Mouse (Mus musculus): ENCODE data around the gene Uck2. TPM values are rescaled to one million over a fixed set of nuclear protein-coding genes. Genes with fewer than 3 reads are reported as not detected.

The Uck2 gene
- polyA plus RNA-seq (2015; fragmentation: Nextera tagmentation; extraction: Ambion mirVana): 52.5 and 53.2 TPM in 2 replicates

- H3K27ac ChIP-seq (replicated peaks): peak within 1 kb of the TSS; percentile 97
- ATAC-seq (ENCODE audit: low FRiP score, low read depth): no peak
- 0% methylated on average over 2 of the region's 2 CpGs for WGBS
- H3K27me3 ChIP-seq: no peaks in the 10 kb centered on the region
- H3K9me3 ChIP-seq: no peaks in the 10 kb centered on the region
- peak within 1 kb of the TSS; percentile 90 for H3K4me3 ChIP-seq
- peak within 1 kb of the TSS; percentile 86 for H3K4me2 ChIP-seq
- peak within 1 kb of the TSS; percentile 88 for H3K9ac ChIP-seq
- no peaks in the 10 kb centered on the region for H3K36me3 ChIP-seq
- peaks cover 31% of the 10 kb centered on the region for H3K4me1 ChIP-seq (replicated peaks)
These were observed at the start of gene Uck2 for GRCm38 (mm10) chr1:167285320-167285355. Uck2 (minus strand) TSS chr1:167285320.

GRCm38 (mm10) chr1:167331106-167331505 lies 46.0 kb upstream of the Uck2 start:
- Histone ChIP-seq H3K4me2 (no peak overlapping the region), H3K4me1 (replicated peaks) (no peaks in the 10 kb centered on the region), H3K36me3 (peaks cover 52% of the 10 kb centered on the region), H3K4me3 (no peak overlapping the region), H3K27me3 (no peaks in the 10 kb centered on the region), H3K9me3 (no peaks in the 10 kb centered on the region), H3K9ac (no peak overlapping the region), H3K27ac (replicated peaks) (no peak overlapping the region)
- WGBS: 93% methylated on average over 8 of the region's 8 CpGs
- no peak for ATAC-seq (ENCODE audit: low FRiP score, low read depth)

- Histone ChIP-seq H3K4me2 (no peak overlapping the region), H3K36me3 (peaks cover 57% of the 10 kb centered on the region), H3K9me3 (no peaks in the 10 kb centered on the region), H3K27me3 (no peaks in the 10 kb centered on the region), H3K4me1 (replicated peaks) (no peaks in the 10 kb centered on the region), H3K27ac (replicated peaks) (no peak overlapping the region), H3K9ac (no peak overlapping the region), H3K4me3 (no peak overlapping the region)
- ATAC-seq (ENCODE audit: low FRiP score, low read depth): no peak
- 83% methylated on average over 6 of the region's 6 CpGs for WGBS
These were observed 43.7 kb upstream of the Uck2 start for GRCm38 (mm10) chr1:167328776-167329175.

- peaks cover 71% of the 10 kb centered on the region for H3K36me3 ChIP-seq
These were observed 36.6 kb upstream of the Uck2 start for GRCm38 (mm10) chr1:167321691-167322090.

GRCm38 (mm10) chr1:167313220-167313619 lies 28.1 kb upstream of the Uck2 start:
- Histone ChIP-seq H3K9me3 (no peaks in the 10 kb centered on the region), H3K9ac (0 out of 2 replicates have a peak overlapping the region, but pooled peaks have one; percentile 7), H3K4me3 (no peak overlapping the region), H3K36me3 (peaks cover 12% of the 10 kb centered on the region), H3K27ac (replicated peaks) (no peak overlapping the region), H3K4me2 (no peak overlapping the region), H3K27me3 (no peaks in the 10 kb centered on the region), H3K4me1 (replicated peaks) (peaks cover 7% of the 10 kb centered on the region)
- no peak for ATAC-seq (ENCODE audit: low FRiP score, low read depth)
- 94% methylated on average over 4 of the region's 4 CpGs for WGBS

More at GRCm38 (mm10) chr1:167321691-167322090, 36.6 kb upstream of the Uck2 start:
- ATAC-seq (ENCODE audit: low FRiP score, low read depth): no peak
- Histone ChIP-seq H3K9ac (no peak overlapping the region), H3K4me3 (no peak overlapping the region), H3K4me1 (replicated peaks) (no peaks in the 10 kb centered on the region), H3K27ac (replicated peaks) (no peak overlapping the region), H3K27me3 (no peaks in the 10 kb centered on the region), H3K4me2 (no peak overlapping the region), H3K9me3 (no peaks in the 10 kb centered on the region)
- WGBS: 97% methylated on average over 6 of the region's 6 CpGs

GRCm38 (mm10) chr1:167312367-167312766 lies 27.2 kb upstream of the Uck2 start:
- Histone ChIP-seq H3K36me3 (peaks cover 6% of the 10 kb centered on the region), H3K9me3 (no peaks in the 10 kb centered on the region), H3K4me3 (no peak overlapping the region), H3K27ac (replicated peaks) (no peak overlapping the region), H3K27me3 (no peaks in the 10 kb centered on the region), H3K9ac (no peak overlapping the region), H3K4me2 (no peak overlapping the region), H3K4me1 (replicated peaks) (peaks cover 11% of the 10 kb centered on the region)
- no peak for ATAC-seq (ENCODE audit: low FRiP score, low read depth)

- Histone ChIP-seq H3K9me3 (no peaks in the 10 kb centered on the region), H3K4me3 (peak within 1 kb of the TSS; percentile 86), H3K4me2 (peak within 1 kb of the TSS; percentile 88), H3K27me3 (no peaks in the 10 kb centered on the region), H3K9ac (peak within 1 kb of the TSS; percentile 91), H3K4me1 (replicated peaks) (peaks cover 11% of the 10 kb centered on the region), H3K36me3 (no peaks in the 10 kb centered on the region; the same call in 1 of the 2 replicates), H3K27ac (replicated peaks) (peak within 1 kb of the TSS; percentile 96)
- WGBS: under 1% methylated on average over 81 of the region's 82 CpGs
- peak; percentile 98 for ATAC-seq (ENCODE audit: low FRiP score, low read depth)
These were observed 23.3 kb upstream of the Uck2 start, which contains the start of gene Tmco1 for GRCm38 (mm10) chr1:167308261-167309054. Tmco1 (plus strand) TSS chr1:167308378.

GRCm38 (mm10) chr1:167307674-167308073 lies 22.6 kb upstream of the Uck2 start:
- 62% methylated on average over 11 of the region's 11 CpGs for WGBS
- no peaks in the 10 kb centered on the region for H3K27me3 ChIP-seq
- no peak overlapping the region for H3K27ac ChIP-seq (replicated peaks)
- peak overlapping the region; percentile 88 for H3K4me2 ChIP-seq
- no peaks in the 10 kb centered on the region for H3K9me3 ChIP-seq
- peak overlapping the region; percentile 86 for H3K4me3 ChIP-seq
- no peak for ATAC-seq (ENCODE audit: low FRiP score, low read depth)
- H3K36me3 ChIP-seq: no peaks in the 10 kb centered on the region; the same call in 1 of the 2 replicates
- H3K4me1 ChIP-seq (replicated peaks): peaks cover 11% of the 10 kb centered on the region
- H3K9ac ChIP-seq: 0 out of 2 replicates have a peak overlapping the region, but pooled peaks have one; percentile 91

- no peaks in the 10 kb centered on the region for H3K36me3 ChIP-seq
- ATAC-seq (ENCODE audit: low FRiP score, low read depth): no peak
- no peak overlapping the region for H3K4me3 ChIP-seq
- no peak overlapping the region for H3K4me2 ChIP-seq
- no peaks in the 10 kb centered on the region for H3K27me3 ChIP-seq
- peaks cover 11% of the 10 kb centered on the region for H3K4me1 ChIP-seq (replicated peaks)
- WGBS: 64% methylated on average over 5 of the region's 5 CpGs
- H3K27ac ChIP-seq (replicated peaks): no peak overlapping the region
- H3K9me3 ChIP-seq: no peaks in the 10 kb centered on the region
- no peak overlapping the region for H3K9ac ChIP-seq
These were observed 21.5 kb upstream of the Uck2 start for GRCm38 (mm10) chr1:167306451-167307240.

- no peak overlapping the region for H3K4me3 ChIP-seq
These were observed 20.5 kb upstream of the Uck2 start for GRCm38 (mm10) chr1:167305501-167306137.

GRCm38 (mm10) chr1:167300122-167300521 lies 15.0 kb upstream of the Uck2 start:
- H3K4me2 ChIP-seq: no peak overlapping the region
- ATAC-seq (ENCODE audit: low FRiP score, low read depth): no peak
- H3K27ac ChIP-seq (replicated peaks): no peak overlapping the region
- H3K36me3 ChIP-seq: no peaks in the 10 kb centered on the region
- H3K27me3 ChIP-seq: no peaks in the 10 kb centered on the region
- no peak overlapping the region for H3K4me3 ChIP-seq
- H3K9ac ChIP-seq: no peak overlapping the region
- H3K4me1 ChIP-seq (replicated peaks): no peaks in the 10 kb centered on the region
- H3K9me3 ChIP-seq: no peaks in the 10 kb centered on the region
- WGBS: 78% methylated on average over 2 of the region's 2 CpGs

More at GRCm38 (mm10) chr1:167305501-167306137, 20.5 kb upstream of the Uck2 start:
- Histone ChIP-seq H3K9ac (no peak overlapping the region), H3K36me3 (no peaks in the 10 kb centered on the region), H3K9me3 (no peaks in the 10 kb centered on the region), H3K27ac (replicated peaks) (no peak overlapping the region), H3K4me2 (no peak overlapping the region), H3K4me1 (replicated peaks) (peaks cover 11% of the 10 kb centered on the region), H3K27me3 (no peaks in the 10 kb centered on the region)
- ATAC-seq (ENCODE audit: low FRiP score, low read depth): no peak
- WGBS: 69% methylated on average over 7 of the region's 7 CpGs
